Mouse (Mus musculus) heart, adult 2 months (tissue): ENCODE measurements around the gene Gstz1.

ENCODE experiments used
- CTCF ChIP-seq: fragments of 200-600 bp; IDR thresholded peaks from 2 replicates; pipeline ENCODE4 v1.8.1; 2022; ENCODE audit warnings: antibody characterized with exemption, mild to moderate bottlenecking, moderate library complexity
- EP300 ChIP-seq: fragments of 200-500 bp; IDR thresholded peaks from 2 replicates; pipeline ENCODE4 v1.6.1; 2011; ENCODE audit warnings: low read depth, low read length, control low read depth; ENCODE audit not compliant: insufficient read depth
- POLR2A ChIP-seq: fragments of 200-500 bp; IDR thresholded peaks from 2 replicates; pipeline ENCODE4 v1.6.1; 2011; ENCODE audit warnings: mild to moderate bottlenecking, low read depth, low read length, control low read depth; ENCODE audit not compliant: insufficient read depth

DNA sequence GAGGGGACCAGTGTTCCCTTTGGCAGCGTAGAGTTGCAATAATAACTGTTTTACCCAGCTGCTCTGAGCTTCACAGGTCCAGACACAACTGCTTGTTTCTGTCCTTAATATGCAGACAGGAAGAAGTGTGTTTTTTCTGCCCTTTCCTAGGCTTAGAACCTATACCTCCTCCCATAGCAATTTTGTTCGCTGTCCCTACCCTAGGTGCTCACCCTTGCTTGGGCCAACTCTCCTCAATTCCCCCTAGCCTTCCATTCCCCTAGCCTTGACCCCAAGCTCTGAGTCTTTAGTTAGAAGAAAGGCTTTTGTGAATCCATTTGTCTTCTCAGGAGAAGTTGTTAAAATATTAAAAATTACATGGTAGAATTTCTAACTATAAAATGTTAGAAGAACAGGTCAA is 8.2 kb upstream of the Gstz1 start:
- TF ChIP-seq CTCF, result no peak
- TF ChIP-seq EP300, result no peak
- no peak for TF ChIP-seq POLR2A
